Mouse (Mus musculus) splenic B cell, adult 2 months (primary cell): Measurements from ENCODE around the gene BC107364.
"Not testable (repeated sequence)": the region's sequence is repeated elsewhere in the genome, so short reads cannot be mapped to it uniquely, and the experiment has no call there.

ENCODE experiments used
- DNase-seq: peaks from one replicate; pipeline ENCODE4 v3.0.0-alpha.2; 2011; ENCODE audit warnings: low read depth, low spot score
- H3K27me3 ChIP-seq: 2 replicates; pipeline ENCODE4 v1.6.1; 2012; ENCODE audit warnings: mild to moderate bottlenecking, low read length, moderate library complexity, mixed read lengths; ENCODE audit not compliant: control insufficient read depth, poor library complexity, insufficient read depth, severe bottlenecking
- H3K36me3 ChIP-seq: 2 replicates; pipeline ENCODE4 v1.6.1; 2012; ENCODE audit warnings: mild to moderate bottlenecking, low read length, moderate library complexity, mixed read lengths; ENCODE audit not compliant: control insufficient read depth, poor library complexity, insufficient read depth, severe bottlenecking

Gene BC107364

DNA sequence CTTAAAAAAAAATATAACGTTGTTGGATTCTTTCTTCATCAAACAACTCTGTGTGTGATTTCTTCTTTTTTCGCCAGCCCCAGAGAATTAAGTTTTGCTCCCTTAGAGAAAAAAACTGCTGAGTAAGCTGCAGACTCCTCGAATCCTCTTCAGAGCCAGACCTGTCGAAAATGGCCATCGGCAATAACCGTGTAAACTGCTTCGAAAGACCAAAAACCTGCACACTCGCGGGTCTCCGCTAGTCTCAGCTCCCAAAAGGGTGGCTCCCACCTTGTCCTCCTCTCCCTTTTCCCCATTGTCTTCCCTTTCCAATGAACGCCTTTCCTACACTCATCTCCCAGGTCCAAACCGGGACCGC, 50.7 kb downstream of the BC107364 start:
- DNase-seq = no peak
- no peaks in the 10 kb centered on the region for H3K36me3 ChIP-seq
- H3K27me3 ChIP-seq = 0 out of 2 replicates have a peak, but pooled peaks cover 2% of the 10 kb centered on the region

- no peaks in the 10 kb centered on the region for H3K36me3 ChIP-seq
- 0 out of 2 replicates have a peak, but pooled peaks cover 2% of the 10 kb centered on the region for H3K27me3 ChIP-seq
- no peak for DNase-seq
Observed at GRCm38 (mm10) chr3:96398911-96399310, 53.2 kb downstream of the BC107364 start.

- Histone ChIP-seq H3K36me3 (no peaks in the 10 kb centered on the region), H3K27me3 (0 out of 2 replicates have a peak, but pooled peaks cover 2% of the 10 kb centered on the region)
- no peak for DNase-seq
Observed at GRCm38 (mm10) chr3:96396857-96397256, 55.2 kb downstream of the BC107364 start.

DNA sequence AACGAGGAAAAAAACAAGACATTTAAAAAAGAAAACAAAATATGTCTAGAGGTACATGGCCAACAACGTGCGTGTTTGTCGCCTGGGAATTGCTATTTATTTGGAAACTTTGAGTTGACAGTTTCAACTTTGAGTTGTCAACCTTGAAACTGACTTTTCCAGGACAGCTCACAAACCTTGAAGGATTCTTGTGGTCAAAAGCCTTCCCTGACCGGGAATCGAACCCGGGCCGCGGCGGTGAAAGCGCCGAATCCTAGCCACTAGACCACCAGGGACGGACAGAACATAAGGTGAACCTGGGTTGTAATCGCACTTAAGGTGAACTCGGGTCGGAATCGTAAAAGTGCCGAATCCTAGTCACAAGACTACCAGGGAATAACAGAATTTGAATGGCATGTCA, 64.9 kb downstream of the BC107364 start:
- H3K27me3 ChIP-seq, H3K36me3 ChIP-seq, DNase-seq: not testable (repeated sequence)
